Mouse (Mus musculus) intestine, postnatal 0 days (tissue): ENCODE results near the gene Wdr19. TPM values are rescaled to one million over a fixed set of nuclear protein-coding genes. Genes with fewer than 3 reads are reported as not detected.
A peak's percentile ranks its signal among the peaks of the same experiment; 100 is the strongest.

ENCODE experiments used
- ATAC-seq: fragments of 200-750 bp; cut with Nextera tagmentation; 2 replicates; pipeline ENCODE4 v1.8.0; 2017; ENCODE audit warnings: mild to moderate bottlenecking, moderate TSS enrichment, moderate library complexity
- H3K27ac ChIP-seq: fragments of 300-500 bp; sonication (generic); 2 replicates; pipeline ENCODE4 v1.5.1; 2014; ENCODE audit warnings: mild to moderate bottlenecking, low read depth, low read length, moderate library complexity
- H3K27me3 ChIP-seq: fragments of 300-500 bp; sonication (generic); replicated peaks from 2 replicates; pipeline ENCODE4 v1.6.1; 2014; ENCODE audit warnings: low read length, mixed read lengths; ENCODE audit not compliant: control insufficient read depth, insufficient read depth
- H3K36me3 ChIP-seq: fragments of 300-500 bp; sonication (generic); 2 replicates; pipeline ENCODE4 v1.6.1; 2014; ENCODE audit warnings: mild to moderate bottlenecking, moderate library complexity; ENCODE audit not compliant: control insufficient read depth, insufficient read depth
- H3K4me1 ChIP-seq: fragments of 300-500 bp; sonication (generic); replicated peaks from 2 replicates; pipeline ENCODE4 v1.6.1; 2014; ENCODE audit warnings: antibody characterized with exemption, low read length, mixed read lengths; ENCODE audit not compliant: control insufficient read depth, insufficient read depth
- H3K4me2 ChIP-seq: fragments of 300-500 bp; sonication (generic); replicated peaks from 2 replicates; pipeline ENCODE4 v1.6.1; 2014; ENCODE audit warnings: low read depth, mild to moderate bottlenecking, moderate library complexity
- H3K4me3 ChIP-seq: fragments of 300-500 bp; sonication (generic); 2 replicates; pipeline ENCODE4 v1.5.1; 2014; ENCODE audit warnings: low read depth, low read length
- H3K9ac ChIP-seq: fragments of 300-500 bp; sonication (generic); 2 replicates; pipeline ENCODE4 v1.6.1; 2014; ENCODE audit warnings: mild to moderate bottlenecking, low read depth, low read length
- H3K9me3 ChIP-seq: fragments of 300-500 bp; sonication (generic); 2 replicates; pipeline ENCODE4 v1.6.1; 2016; ENCODE audit warnings: mixed run types; ENCODE audit not compliant: control insufficient read depth
- CTCF ChIP-seq: sonication (generic); IDR thresholded peaks from 2 replicates; pipeline ENCODE4 v1.5.1; 2016; ENCODE audit warnings: low read depth, mild to moderate bottlenecking, control low read depth, antibody characterized with exemption, moderate library complexity
- WGBS: fragments of 180-500 bp; shearing (Covaris S2); extraction: QIAGEN DNeasy Blood & Tissue Kit; methylation state at CpG from one replicate; pipeline ENCODE4 v1.1.7; 2014; 5-methylcytosine and 5-hydroxymethylcytosine counted together
- polyA plus RNA-seq: library from polyadenylated mRNA; unstranded; fragments of >200 nt; fragmentation: Nextera tagmentation; extraction: Ambion mirVana; gene quantifications from 2 replicates; pipeline ENCODE4 v1.2.1, GENCODE M21; 2015

Gene Wdr19
- polyA plus RNA-seq, 1 experiment from 2014 or later, result 1.7 TPM

GRCm38 (mm10) chr5:65175035-65175917 is 24.2 kb upstream of the Wdr19 start:
- H3K27ac ChIP-seq, result no peak overlapping the region
- H3K27me3 ChIP-seq, result no peaks in the 10 kb centered on the region
- no peak overlapping the region for H3K4me3 ChIP-seq
- peak overlapping the region; percentile 51 for H3K4me2 ChIP-seq
- 0 out of 2 replicates have a peak, but pooled peaks have one; percentile 33 for ATAC-seq
- no peak overlapping the region for H3K9ac ChIP-seq
- WGBS, result 58% methylated on average over 26 of the region's 26 CpGs
- no peak for TF ChIP-seq CTCF
- no peaks in the 10 kb centered on the region for H3K9me3 ChIP-seq
- no peaks in the 10 kb centered on the region for H3K4me1 ChIP-seq
- no peaks in the 10 kb centered on the region for H3K36me3 ChIP-seq

- Histone ChIP-seq H3K27me3 (no peaks in the 10 kb centered on the region), H3K36me3 (no peaks in the 10 kb centered on the region), H3K9me3 (no peaks in the 10 kb centered on the region), H3K27ac (no peak overlapping the region), H3K9ac (no peak overlapping the region), H3K4me1 (no peaks in the 10 kb centered on the region), H3K4me3 (no peak overlapping the region), H3K4me2 (peak overlapping the region; percentile 51)
- no peak for ATAC-seq
- no peak for TF ChIP-seq CTCF
- 49% methylated on average over 13 of the region's 13 CpGs for WGBS
Observed at GRCm38 (mm10) chr5:65175918-65176484, 23.5 kb upstream of the Wdr19 start.

DNA sequence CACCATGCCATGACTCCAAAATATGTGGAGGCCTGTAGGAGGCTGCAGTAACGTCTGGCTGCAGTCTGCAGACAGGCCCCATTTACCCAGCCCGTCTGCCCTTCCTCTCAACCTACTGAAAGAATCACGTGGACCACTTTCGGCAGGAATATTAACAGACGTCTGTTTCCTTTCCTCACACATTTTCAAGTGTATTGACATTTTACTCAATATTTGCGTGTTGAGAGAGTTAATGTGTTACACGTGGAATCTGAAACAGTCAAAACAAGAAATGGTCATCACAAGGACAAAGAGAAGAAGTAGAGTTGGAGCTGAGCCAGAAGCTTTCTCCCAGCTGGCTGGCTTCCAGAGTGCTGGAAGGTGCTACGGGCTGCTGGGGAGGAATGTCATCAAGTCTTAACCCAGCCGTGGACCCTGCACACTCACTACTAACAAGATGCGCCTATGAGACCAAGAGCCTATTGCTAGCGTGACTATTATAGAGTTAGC is 22.4 kb upstream of the Wdr19 start:
- H3K27me3 ChIP-seq, result no peaks in the 10 kb centered on the region
- no peaks in the 10 kb centered on the region for H3K36me3 ChIP-seq
- H3K9ac ChIP-seq, result no peak overlapping the region
- 34% methylated on average over 11 of the region's 11 CpGs for WGBS
- no peak for ATAC-seq
- TF ChIP-seq CTCF, result no peak
- H3K9me3 ChIP-seq, result no peaks in the 10 kb centered on the region
- H3K27ac ChIP-seq, result no peak overlapping the region
- H3K4me3 ChIP-seq, result no peak overlapping the region
- H3K4me1 ChIP-seq, result no peaks in the 10 kb centered on the region
- H3K4me2 ChIP-seq, result no peak overlapping the region

DNA sequence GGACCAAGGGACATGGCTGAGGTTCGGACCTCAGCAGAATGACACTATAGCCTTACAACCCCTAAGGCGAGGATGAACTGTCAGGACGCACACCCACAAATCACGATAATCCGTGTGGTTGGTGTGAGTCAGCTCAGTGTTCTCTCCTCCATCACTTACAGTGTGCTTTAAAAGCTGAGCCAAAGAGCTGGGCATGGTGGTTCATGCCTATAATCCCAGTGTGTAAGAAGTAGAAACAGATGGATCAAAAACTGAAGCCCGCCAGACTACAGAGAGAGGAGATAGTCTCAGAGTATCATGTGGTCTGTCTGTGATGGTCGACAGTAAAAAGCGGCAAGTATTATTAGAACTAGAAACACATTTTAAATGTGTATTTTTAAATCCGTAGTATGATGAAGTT is 21.0 kb upstream of the Wdr19 start:
- no peaks in the 10 kb centered on the region for H3K36me3 ChIP-seq
- no peak for ATAC-seq
- H3K4me1 ChIP-seq, result no peaks in the 10 kb centered on the region
- no peak overlapping the region for H3K27ac ChIP-seq
- TF ChIP-seq CTCF, result no peak
- no peaks in the 10 kb centered on the region for H3K9me3 ChIP-seq
- H3K27me3 ChIP-seq, result no peaks in the 10 kb centered on the region
- WGBS, result 92% methylated on average over 9 of the region's 9 CpGs
- H3K9ac ChIP-seq, result no peak overlapping the region
- H3K4me3 ChIP-seq, result no peak overlapping the region
- H3K4me2 ChIP-seq, result no peak overlapping the region

GRCm38 (mm10) chr5:65181160-65181793 is 18.2 kb upstream of the Wdr19 start:
- no peak for ATAC-seq
- H3K27ac ChIP-seq, result no peak overlapping the region
- no peaks in the 10 kb centered on the region for H3K36me3 ChIP-seq
- no peak overlapping the region for H3K4me2 ChIP-seq
- H3K27me3 ChIP-seq, result no peaks in the 10 kb centered on the region
- no peak overlapping the region for H3K9ac ChIP-seq
- H3K9me3 ChIP-seq, result no peaks in the 10 kb centered on the region
- H3K4me3 ChIP-seq, result no peak overlapping the region
- H3K4me1 ChIP-seq, result no peaks in the 10 kb centered on the region
- TF ChIP-seq CTCF, result no peak
- 82% methylated on average over 21 of the region's 21 CpGs for WGBS

GRCm38 (mm10) chr5:65181794-65182169 is 17.7 kb upstream of the Wdr19 start:
- Histone ChIP-seq H3K36me3 (no peaks in the 10 kb centered on the region), H3K9me3 (no peaks in the 10 kb centered on the region), H3K4me1 (no peaks in the 10 kb centered on the region), H3K4me3 (no peak overlapping the region), H3K9ac (no peak overlapping the region), H3K4me2 (no peak overlapping the region), H3K27me3 (no peaks in the 10 kb centered on the region), H3K27ac (no peak overlapping the region)
- no peak for ATAC-seq
- WGBS, result 86% methylated on average over 4 of the region's 4 CpGs
- no peak for TF ChIP-seq CTCF
